Mouse (Mus musculus): Measurements from ENCODE around the gene Plxna3. TPM values are rescaled to one million over a fixed set of nuclear protein-coding genes. Genes with fewer than 3 reads are reported as not detected.

Gene Plxna3
- 82.1 and 108 TPM in 2 replicates for polyA plus RNA-seq (2012; rRNA removed)

DNA sequence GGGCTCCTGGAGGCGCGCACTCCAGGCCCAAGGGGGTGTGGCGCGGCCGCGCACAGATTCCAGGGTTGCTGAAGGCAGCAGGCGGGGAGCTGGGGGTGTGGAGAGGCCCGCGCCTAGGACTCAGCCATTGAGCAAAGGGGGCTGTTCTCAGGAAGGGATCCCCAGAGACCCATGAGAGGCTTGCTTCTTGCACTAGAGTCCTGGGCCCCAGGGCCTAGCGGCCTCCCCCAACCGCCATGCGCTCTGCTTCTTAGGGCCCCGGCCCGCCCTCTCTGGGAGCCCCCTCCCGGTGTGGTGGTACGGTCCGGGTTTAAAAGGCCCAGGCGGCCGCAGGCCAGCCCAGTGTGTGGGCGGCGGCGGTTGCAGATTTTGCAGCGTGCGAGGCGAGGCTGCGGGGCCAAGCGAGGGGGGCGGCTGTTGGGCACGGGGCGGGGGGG lies at the start of gene Plxna3:
Gene Plxna3, plus strand, starts transcription at position 342 of the 437 bp plus-strand sequence.

DNA sequence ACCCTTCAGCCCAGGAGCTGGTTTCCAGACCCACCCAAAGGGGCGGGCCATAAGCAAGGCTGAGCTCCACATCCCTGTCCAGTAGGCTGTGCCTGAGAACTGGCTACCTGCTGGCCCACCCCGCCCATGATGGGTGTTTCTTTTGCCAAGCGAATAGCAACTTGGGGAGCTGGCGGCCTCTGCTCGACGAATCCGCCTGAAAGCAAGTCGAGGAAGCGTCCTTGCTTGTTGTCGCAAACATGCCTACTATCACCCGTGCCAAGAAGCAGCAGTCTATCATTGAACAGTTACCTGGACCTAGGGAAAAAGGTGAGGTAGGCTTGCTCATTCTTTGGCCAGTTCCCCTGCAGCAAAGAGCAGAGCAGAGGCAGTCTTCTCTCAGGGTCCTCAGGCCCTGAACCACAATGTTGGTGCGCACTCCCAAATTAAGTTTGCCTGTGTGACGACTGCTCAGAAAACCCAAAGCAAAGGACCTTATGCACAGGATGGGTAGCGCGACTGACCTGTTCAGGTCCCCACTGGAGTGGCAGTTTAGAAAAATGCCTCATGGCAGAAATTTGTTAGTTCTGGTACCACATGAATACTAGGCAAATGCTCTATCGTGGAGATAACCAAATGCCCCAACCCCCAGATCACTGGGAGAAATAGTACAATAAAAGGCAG lies 47.0 kb upstream of the Plxna3 start, which contains the start of the genes Taz and Dnase1l1:
Gene Taz, plus strand, starts transcription at position 181 of the 663 bp plus-strand sequence.
Gene Dnase1l1, minus strand, starts transcription at position 606 of the 663 bp plus-strand sequence.

DNA sequence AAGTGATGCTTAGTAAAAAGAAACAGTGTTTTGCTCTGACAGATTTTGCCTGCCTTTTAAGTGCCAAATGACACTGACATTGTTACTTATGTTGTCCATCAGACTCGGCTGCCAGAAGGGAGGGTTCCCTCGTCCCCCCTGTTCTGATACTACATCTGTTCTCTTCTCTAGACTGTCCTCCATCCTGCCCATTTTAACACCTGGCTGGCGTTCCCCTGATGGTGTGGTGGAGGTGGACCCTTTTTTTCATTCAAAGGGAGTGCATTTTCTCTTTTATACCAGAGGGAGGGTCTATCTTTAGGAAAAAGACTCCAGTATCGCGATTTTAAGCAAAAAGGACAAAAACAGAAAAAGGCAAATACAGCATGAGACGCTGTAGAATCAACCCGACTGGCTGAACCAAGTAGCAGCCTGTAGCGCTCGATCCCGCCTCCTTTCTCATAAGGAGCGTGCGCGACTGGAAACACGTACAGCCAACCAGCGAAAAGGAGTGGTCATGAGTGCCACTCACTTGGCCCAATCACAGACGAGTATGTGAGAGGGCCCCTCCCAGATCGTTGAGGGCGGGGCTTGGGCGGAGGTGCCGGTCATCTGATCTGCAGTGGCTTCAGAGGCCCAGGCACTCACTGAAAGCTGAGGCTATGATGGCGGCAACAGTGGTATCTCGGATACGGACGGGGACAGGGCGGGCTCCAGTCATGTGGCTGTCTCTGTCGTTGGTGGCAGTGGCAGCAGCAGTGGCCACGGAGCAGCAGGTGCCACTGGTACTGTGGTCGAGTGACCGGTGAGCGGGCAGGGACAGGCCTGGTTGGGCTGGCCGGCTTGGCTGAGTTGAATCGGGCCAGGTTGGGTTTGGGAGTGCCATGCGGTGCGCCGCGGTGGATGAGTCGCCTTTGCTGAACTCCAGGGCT lies 32.1 kb upstream of the Plxna3 start, which contains the start of gene Atp6ap1:
Gene Atp6ap1, plus strand, starts transcription at position 560 of the 911 bp plus-strand sequence.

DNA sequence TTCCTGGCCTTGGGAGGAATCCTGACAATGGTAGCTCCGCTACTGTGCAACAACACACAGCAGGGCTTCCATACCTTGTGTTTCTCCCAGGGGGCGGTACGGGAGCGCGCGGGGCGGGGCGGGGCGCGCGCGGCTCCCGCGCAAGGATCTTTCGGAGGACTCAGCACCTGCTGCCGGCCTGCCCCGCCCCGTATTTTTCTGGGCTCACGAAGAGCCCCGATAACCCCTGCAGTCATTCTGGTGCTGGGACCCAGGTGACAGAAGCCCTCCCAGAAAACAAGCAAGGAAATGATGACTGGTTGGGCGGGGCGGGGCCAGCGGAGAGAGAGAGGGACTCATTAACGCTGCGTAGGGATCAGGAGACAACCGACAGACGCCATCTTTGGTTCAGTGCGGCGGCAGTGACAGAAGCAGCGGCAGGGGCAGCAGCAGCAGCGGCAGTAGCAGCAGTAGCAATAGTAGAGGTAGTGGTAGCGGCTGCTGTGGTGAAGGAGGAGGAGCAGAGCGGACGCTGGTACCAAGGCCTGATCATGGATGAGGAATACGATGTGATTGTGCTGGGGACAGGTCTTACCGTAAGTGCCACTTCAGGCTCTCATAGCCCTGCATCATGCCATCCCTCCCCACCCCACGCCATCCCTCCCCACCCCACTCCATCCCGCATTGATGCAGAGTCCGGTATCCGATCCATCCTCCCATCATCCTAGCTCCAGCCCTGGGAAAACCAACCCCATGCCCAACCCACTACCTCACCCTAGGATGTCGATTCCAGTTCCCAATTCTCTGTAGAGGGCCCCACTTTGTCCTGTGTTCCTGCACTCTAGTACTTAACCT lies 23.8 kb upstream of the Plxna3 start, which contains the start of gene Gdi1:
Gene Gdi1, plus strand, starts transcription at position 132 of the 834 bp plus-strand sequence.

DNA sequence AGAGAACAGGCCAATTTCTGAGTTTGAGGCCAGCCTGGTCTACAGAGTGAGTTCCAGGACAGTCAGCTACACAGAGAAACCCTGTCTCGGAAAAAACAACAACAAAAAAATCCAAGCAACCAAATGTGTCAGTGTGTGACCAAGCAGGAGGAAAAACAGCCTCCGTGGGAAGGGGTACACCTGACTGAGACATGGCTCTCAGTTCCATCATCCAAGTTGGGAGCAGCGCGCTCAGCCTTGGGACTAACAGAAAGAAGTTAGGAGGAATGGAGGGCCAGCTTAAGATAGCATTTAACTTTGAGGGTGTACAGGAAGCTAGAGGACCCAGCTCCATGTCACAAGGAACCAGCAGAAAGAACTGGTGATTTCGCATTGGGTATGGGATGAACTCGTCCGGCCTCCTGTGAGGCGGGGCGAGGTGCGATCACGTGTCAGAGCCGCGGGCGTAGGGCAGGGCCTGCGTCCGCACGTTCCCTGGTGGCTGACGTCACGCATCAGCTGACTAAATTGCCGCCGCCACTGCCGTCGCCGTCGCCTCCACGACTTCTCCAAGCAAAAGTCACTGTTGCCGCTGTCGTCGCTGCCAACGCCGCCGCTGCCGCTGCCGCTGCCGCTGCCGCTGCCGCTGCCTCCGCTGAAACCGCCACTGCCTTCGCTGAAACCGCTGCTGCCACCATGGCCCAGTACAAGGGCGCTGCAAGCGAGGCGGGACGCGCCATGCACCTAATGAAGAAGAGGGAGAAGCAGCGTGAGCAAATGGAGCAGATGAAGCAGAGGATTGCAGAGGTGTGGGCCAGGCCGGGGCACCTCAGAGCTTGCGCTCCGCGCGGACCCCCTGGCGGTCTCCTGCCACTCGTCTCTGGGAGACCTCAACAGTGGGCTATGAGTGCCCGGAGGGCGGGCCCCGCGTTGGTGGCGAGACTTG lies 16.1 kb upstream of the Plxna3 start, which contains the start of gene Fam50a:
Gene Fam50a, plus strand, starts transcription at position 494 of the 925 bp plus-strand sequence.

DNA sequence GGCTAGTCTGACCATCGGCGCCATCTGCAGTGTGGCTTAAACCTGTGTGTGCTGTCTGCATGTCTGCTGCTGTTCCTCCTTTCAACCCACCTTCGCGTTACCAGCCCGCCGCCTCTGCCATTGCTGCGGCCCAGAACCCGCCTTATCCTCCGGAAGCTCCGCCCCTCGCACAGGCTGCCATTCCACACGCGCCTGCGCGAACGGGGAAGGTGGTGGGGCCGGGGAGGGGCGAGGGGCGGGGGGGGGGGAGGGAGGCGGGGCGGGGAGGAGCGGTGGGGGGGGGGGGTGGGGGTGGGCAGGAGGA lies 24.6 kb downstream of the Plxna3 start, which contains the start of gene Lage3:
Gene Lage3, minus strand, starts transcription at position 152 of the 304 bp plus-strand sequence.

DNA sequence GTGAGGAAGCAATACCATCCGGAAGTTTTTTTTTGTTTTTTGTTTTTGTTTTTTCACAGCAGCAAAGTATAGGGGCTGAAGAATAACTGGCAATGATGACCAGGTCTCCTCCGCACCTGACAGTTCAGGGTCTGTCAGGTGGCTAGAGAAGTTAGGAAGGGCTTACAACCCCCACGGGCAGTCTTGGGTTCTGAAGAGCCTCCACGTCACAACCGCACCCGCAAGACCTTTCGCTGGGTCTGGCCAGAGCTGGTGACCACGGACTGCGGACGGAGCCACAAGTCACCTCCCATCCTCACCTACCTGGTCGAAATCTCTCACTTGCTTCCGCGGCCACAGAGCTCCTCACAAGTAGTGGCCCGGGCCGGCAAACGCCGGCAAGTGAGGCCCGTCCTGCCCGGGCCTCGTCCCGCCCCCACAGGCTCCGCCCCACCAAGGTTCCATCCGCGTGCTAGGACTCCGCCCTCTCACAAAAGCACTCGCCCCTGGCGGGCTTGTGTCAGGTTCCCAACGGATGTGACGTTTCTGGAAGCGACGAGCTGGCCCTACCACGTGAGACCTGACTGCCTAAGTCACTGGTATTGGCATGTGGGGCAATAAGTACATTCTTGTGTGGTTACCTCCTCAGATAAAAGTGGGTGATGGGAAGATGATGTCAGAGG lies 44.2 kb downstream of the Plxna3 start, which contains the start of the genes Ubl4a and Slc10a3:
Gene Ubl4a, minus strand, starts transcription at position 331 of the 662 bp plus-strand sequence.
Gene Slc10a3, minus strand, starts transcription at position 462 of the 662 bp plus-strand sequence.

DNA sequence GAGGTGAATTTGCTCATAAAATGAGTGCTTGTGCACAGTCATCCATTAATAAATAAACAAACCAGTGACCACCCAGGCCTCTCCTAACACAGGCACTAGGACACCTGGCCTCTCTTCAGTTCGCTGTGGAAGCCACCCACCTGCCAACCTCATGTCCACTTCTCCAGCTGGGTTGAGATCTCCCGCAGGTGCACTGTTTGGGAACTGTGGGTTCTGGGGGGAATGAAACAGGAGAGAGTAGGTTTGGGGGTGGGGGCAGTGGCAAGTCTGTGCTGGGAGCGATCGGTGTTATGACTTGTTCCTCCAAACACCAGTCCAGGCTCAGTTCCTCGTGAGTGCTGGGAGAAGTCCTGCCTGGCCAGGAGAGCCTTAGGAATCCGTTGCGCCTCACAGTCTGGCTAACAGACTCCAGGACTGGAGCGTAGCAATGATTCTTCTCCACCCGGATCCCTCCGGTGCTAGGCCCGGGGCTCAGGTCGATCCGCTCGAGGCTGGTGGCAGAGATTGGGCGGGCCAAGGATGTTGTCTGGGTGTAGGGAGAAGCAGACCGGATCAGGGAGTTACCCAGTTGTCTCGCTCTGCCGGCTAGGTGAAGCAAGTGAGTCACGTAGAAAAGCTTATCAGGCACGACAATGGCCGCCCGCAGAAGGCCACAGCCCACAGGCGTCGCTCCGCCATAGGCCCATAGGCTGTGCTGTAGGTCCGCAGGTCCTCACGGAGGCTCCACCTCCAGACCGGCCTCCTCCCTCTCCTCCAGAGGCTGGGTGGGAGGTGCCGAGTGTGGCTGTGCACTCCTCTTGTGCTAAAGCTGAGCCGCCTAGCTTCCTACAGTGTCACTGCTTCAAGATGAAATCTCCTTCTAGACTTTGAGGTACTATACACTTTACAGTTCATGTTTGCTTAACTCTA lies 63.9 kb downstream of the Plxna3 start, which contains the start of the genes Fam3a and Ikbkg:
Gene Fam3a, minus strand, starts transcription at position 738 of the 909 bp plus-strand sequence.
Gene Ikbkg, plus strand, starts transcription at position 756 of the 909 bp plus-strand sequence.

Other genes with a start within 250 kb of the Plxna3 start
- gene Opn1mw, start 201.6 kb upstream of the Plxna3 start, polyA plus RNA-seq (2012; rRNA removed) = not detected in 2 replicates
- gene Mecp2, start 193.7 kb upstream of the Plxna3 start, polyA plus RNA-seq (2012; rRNA removed) = 19.8 and 22.4 TPM in 2 replicates
- gene Tex28, start 161.2 kb upstream of the Plxna3 start, polyA plus RNA-seq (2012; rRNA removed) = not detected in 2 replicates
- gene Tktl1, start 151.8 kb upstream of the Plxna3 start, polyA plus RNA-seq (2012; rRNA removed) = 0.02 TPM in 1 of 2 replicates, not detected in the other
- gene Flna, start 79.2 kb upstream of the Plxna3 start, polyA plus RNA-seq (2012; rRNA removed) = 477 and 550 TPM in 2 replicates
- gene Emd, start 74.4 kb upstream of the Plxna3 start, polyA plus RNA-seq (2012; rRNA removed) = 64.2 and 105 TPM in 2 replicates
- gene Rpl10, start 58.3 kb upstream of the Plxna3 start, polyA plus RNA-seq (2012; rRNA removed) = 1,358 and 2,258 TPM in 2 replicates
- gene Taz, start 47.2 kb upstream of the Plxna3 start, polyA plus RNA-seq (2012; rRNA removed) = 61.6 and 70.5 TPM in 2 replicates
- 5.9 and 8.7 TPM in 2 replicates for gene Dnase1l1, start 46.7 kb upstream of the Plxna3 start, polyA plus RNA-seq (2012; rRNA removed)
- 87.0 and 137 TPM in 2 replicates for gene Atp6ap1, start 32.0 kb upstream of the Plxna3 start, polyA plus RNA-seq (2012; rRNA removed)
- gene Gdi1, start 24.1 kb upstream of the Plxna3 start, polyA plus RNA-seq (2012; rRNA removed) = 580 and 740 TPM in 2 replicates
- gene Fam50a, start 16.0 kb upstream of the Plxna3 start, polyA plus RNA-seq (2012; rRNA removed) = 50.7 and 64.9 TPM in 2 replicates
- 96.9 and 108 TPM in 2 replicates for gene Lage3, start 24.6 kb downstream of the Plxna3 start, polyA plus RNA-seq (2012; rRNA removed)
- 31.9 and 46.3 TPM in 2 replicates for gene Ubl4a, start 44.2 kb downstream of the Plxna3 start, polyA plus RNA-seq (2012; rRNA removed)
- 2.3 and 8.5 TPM in 2 replicates for gene Slc10a3, start 44.3 kb downstream of the Plxna3 start, polyA plus RNA-seq (2012; rRNA removed)
- gene Fam3a, start 64.2 kb downstream of the Plxna3 start, polyA plus RNA-seq (2012; rRNA removed) = 18.5 and 27.2 TPM in 2 replicates
- gene Ikbkg, start 64.2 kb downstream of the Plxna3 start, polyA plus RNA-seq (2012; rRNA removed) = 23.5 and 46.1 TPM in 2 replicates
- 31.7 and 41.7 TPM in 2 replicates for gene G6pdx, start 100.1 kb downstream of the Plxna3 start, polyA plus RNA-seq (2012; rRNA removed)
- gene Gm6880, start 152.3 kb downstream of the Plxna3 start, polyA plus RNA-seq (2012; rRNA removed) = 0.12 TPM in 1 of 2 replicates, not detected in the other
- not detected in 2 replicates for gene Olfr1326-ps1, start 245.8 kb downstream of the Plxna3 start, polyA plus RNA-seq (2012; rRNA removed)